Mouse (Mus musculus) heart, embryonic 15.5 days (tissue): ENCODE measurements around the gene Lrp4. TPM values are rescaled to one million over a fixed set of nuclear protein-coding genes. Genes with fewer than 3 reads are reported as not detected.
A peak's percentile ranks its signal among the peaks of the same experiment; 100 is the strongest.

Source experiments
- ATAC-seq: fragments of 200-750 bp; cut with Nextera tagmentation; replicated peaks from 2 replicates; pipeline ENCODE4 v1.8.0; 2017; ENCODE audit warnings: low read depth, moderate TSS enrichment; ENCODE audit not compliant: insufficient number of reproducible peaks, insufficient read depth, low FRiP score
- H3K27ac ChIP-seq: fragments of 300-500 bp; sonication (generic); 2 replicates; pipeline ENCODE4 v1.5.1; 2015; ENCODE audit warnings: mild to moderate bottlenecking, inconsistent platforms
- H3K27me3 ChIP-seq: fragments of 300-500 bp; sonication (generic); 2 replicates; pipeline ENCODE4 v1.6.1; 2015; ENCODE audit warnings: inconsistent platforms
- H3K36me3 ChIP-seq: fragments of 300-500 bp; sonication (generic); 2 replicates; pipeline ENCODE4 v1.6.1; 2015; ENCODE audit warnings: mild to moderate bottlenecking, inconsistent platforms
- H3K4me1 ChIP-seq: fragments of 300-500 bp; sonication (generic); replicated peaks from 2 replicates; pipeline ENCODE4 v1.6.1; 2015; ENCODE audit warnings: inconsistent platforms
- H3K4me2 ChIP-seq: fragments of 300-500 bp; sonication (generic); 2 replicates; pipeline ENCODE4 v1.6.1; 2015; ENCODE audit warnings: inconsistent platforms, mild to moderate bottlenecking, moderate library complexity
- H3K4me3 ChIP-seq: fragments of 300-500 bp; sonication (generic); 2 replicates; pipeline ENCODE4 v1.5.1; 2015; ENCODE audit warnings: mild to moderate bottlenecking, inconsistent platforms
- H3K9ac ChIP-seq: fragments of 300-500 bp; sonication (generic); 2 replicates; pipeline ENCODE4 v1.6.1; 2015; ENCODE audit warnings: mild to moderate bottlenecking, inconsistent platforms
- H3K9me3 ChIP-seq: fragments of 300-500 bp; sonication (generic); replicated peaks from 2 replicates; pipeline ENCODE4 v1.6.1; 2016; ENCODE audit warnings: inconsistent platforms
- WGBS: fragments of 180-500 bp; shearing (Covaris S2); methylation state at CpG from one replicate; pipeline ENCODE4 v1.1.7; 2015; ENCODE audit warnings: mixed read lengths; 5-methylcytosine and 5-hydroxymethylcytosine counted together
- polyA plus RNA-seq: library from polyadenylated mRNA; unstranded; fragments of >200 nt; fragmentation: Nextera tagmentation; extraction: Ambion mirVana; gene quantifications from 2 replicates; pipeline ENCODE4 v1.2.1, GENCODE M21; 2015

Gene Lrp4
- polyA plus RNA-seq, 1 experiment from 2014 or later = 3.8 TPM

- H3K4me1 ChIP-seq = no peaks in the 10 kb centered on the region
- H3K27me3 ChIP-seq = no peaks in the 10 kb centered on the region
- H3K9me3 ChIP-seq = no peaks in the 10 kb centered on the region
- H3K4me3 ChIP-seq = no peak overlapping the region
- no peak overlapping the region for H3K9ac ChIP-seq
- H3K27ac ChIP-seq = no peak overlapping the region
- peaks cover 72% of the 10 kb centered on the region for H3K36me3 ChIP-seq
- ATAC-seq = no peak
- WGBS = 93% methylated on average over 12 of the region's 12 CpGs
- no peak overlapping the region for H3K4me2 ChIP-seq
These were observed 34.8 kb downstream of the Lrp4 start for GRCm38 (mm10) chr2:91492071-91492635.

GRCm38 (mm10) chr2:91493981-91494380, 36.7 kb downstream of the Lrp4 start:
- Histone ChIP-seq H3K9me3 (no peaks in the 10 kb centered on the region), H3K4me3 (no peak overlapping the region), H3K4me1 (no peaks in the 10 kb centered on the region), H3K4me2 (no peak overlapping the region), H3K9ac (no peak overlapping the region), H3K27ac (no peak overlapping the region), H3K36me3 (peaks cover 77% of the 10 kb centered on the region), H3K27me3 (no peaks in the 10 kb centered on the region)
- WGBS = 94% methylated on average over 9 of the region's 9 CpGs
- ATAC-seq = no peak

GRCm38 (mm10) chr2:91498093-91498719, 40.9 kb downstream of the Lrp4 start:
- 86% methylated on average over 8 of the region's 8 CpGs for WGBS
- H3K9ac ChIP-seq = no peak overlapping the region

GRCm38 (mm10) chr2:91508076-91508475, 50.8 kb downstream of the Lrp4 start:
- peaks cover 37% of the 10 kb centered on the region; the same call in 1 of the 2 replicates for H3K36me3 ChIP-seq
- no peaks in the 10 kb centered on the region for H3K9me3 ChIP-seq
- 89% methylated on average over 8 of the region's 8 CpGs for WGBS
- H3K4me1 ChIP-seq = no peaks in the 10 kb centered on the region
- H3K27me3 ChIP-seq = no peaks in the 10 kb centered on the region
- H3K9ac ChIP-seq = no peak overlapping the region
- H3K27ac ChIP-seq = no peak overlapping the region
- H3K4me3 ChIP-seq = no peak overlapping the region
- H3K4me2 ChIP-seq = no peak overlapping the region
- no peak for ATAC-seq

More at GRCm38 (mm10) chr2:91498093-91498719, 40.9 kb downstream of the Lrp4 start:
- Histone ChIP-seq H3K4me1 (no peaks in the 10 kb centered on the region), H3K4me3 (no peak overlapping the region), H3K9me3 (no peaks in the 10 kb centered on the region), H3K27ac (no peak overlapping the region), H3K4me2 (no peak overlapping the region), H3K36me3 (peaks cover 62% of the 10 kb centered on the region), H3K27me3 (no peaks in the 10 kb centered on the region)
- ATAC-seq = no peak

GRCm38 (mm10) chr2:91517186-91517585, 59.9 kb downstream of the Lrp4 start:
- Histone ChIP-seq H3K9ac (no peak overlapping the region), H3K36me3 (no peaks in the 10 kb centered on the region), H3K27ac (no peak overlapping the region), H3K27me3 (no peaks in the 10 kb centered on the region), H3K4me2 (no peak overlapping the region), H3K4me1 (peaks cover 5% of the 10 kb centered on the region), H3K4me3 (no peak overlapping the region), H3K9me3 (no peaks in the 10 kb centered on the region)
- 20% methylated on average over 2 of the region's 2 CpGs for WGBS
- ATAC-seq = no peak

GRCm38 (mm10) chr2:91526294-91527146, 69.2 kb downstream of the Lrp4 start, which contains the start of gene Ckap5:
Gene Ckap5, plus strand, starts transcription at chr2:91526762.
- Histone ChIP-seq H3K4me1 (peaks cover 4% of the 10 kb centered on the region; the same call in 1 of the 2 replicates), H3K9ac (peak within 1 kb of the TSS; percentile 90), H3K27ac (peak within 1 kb of the TSS; percentile 84), H3K9me3 (no peaks in the 10 kb centered on the region), H3K4me2 (peak within 1 kb of the TSS; percentile 70), H3K27me3 (no peaks in the 10 kb centered on the region), H3K4me3 (peak within 1 kb of the TSS; percentile 93), H3K36me3 (peaks cover 11% of the 10 kb centered on the region)
- under 1% methylated on average over 64 of the region's 64 CpGs for WGBS
- peak; percentile 97 for ATAC-seq

GRCm38 (mm10) chr2:91527147-91527486, 69.8 kb downstream of the Lrp4 start:
- peak overlapping the region; percentile 93 for H3K4me3 ChIP-seq
- peaks cover 4% of the 10 kb centered on the region for H3K4me1 ChIP-seq
- no peaks in the 10 kb centered on the region for H3K9me3 ChIP-seq
- H3K27ac ChIP-seq = peak overlapping the region; percentile 84
- peak overlapping the region; percentile 70 for H3K4me2 ChIP-seq
- H3K9ac ChIP-seq = peak overlapping the region; percentile 90
- 1% methylated on average over 15 of the region's 15 CpGs for WGBS
- H3K36me3 ChIP-seq = peaks cover 11% of the 10 kb centered on the region
- ATAC-seq = peak; percentile 69; the same call in 1 of the 2 replicates
- H3K27me3 ChIP-seq = no peaks in the 10 kb centered on the region

GRCm38 (mm10) chr2:91537588-91538205, 80.4 kb downstream of the Lrp4 start:
- H3K4me2 ChIP-seq = peak overlapping the region; percentile 73
- no peaks in the 10 kb centered on the region for H3K27me3 ChIP-seq
- 2% methylated on average over 17 of the region's 17 CpGs for WGBS

More at GRCm38 (mm10) chr2:91537588-91538205, 80.4 kb downstream of the Lrp4 start:
- peak; percentile 99 for ATAC-seq
- Histone ChIP-seq H3K4me3 (peak overlapping the region; percentile 57), H3K36me3 (no peaks in the 10 kb centered on the region), H3K9ac (peak overlapping the region; percentile 52; the same call in 1 of the 2 replicates), H3K9me3 (no peaks in the 10 kb centered on the region), H3K27ac (peak overlapping the region; percentile 82), H3K4me1 (peaks cover 13% of the 10 kb centered on the region)

Other genes starting within 250 kb of the Lrp4 start
- gene Ddb2, start 220.5 kb upstream of the Lrp4 start, polyA plus RNA-seq = 8.4 and 11.3 TPM in 2 replicates
- 47.6 and 52.8 TPM in 2 replicates for gene Pacsin3, start 201.6 kb upstream of the Lrp4 start, polyA plus RNA-seq
- 54.8 and 69.1 TPM in 2 replicates for gene Arfgap2, start 192.5 kb upstream of the Lrp4 start, polyA plus RNA-seq
- gene 1110051M20Rik, start 12.8 kb upstream of the Lrp4 start, polyA plus RNA-seq = 34.8 and 41.5 TPM in 2 replicates
- 59.9 and 65.8 TPM in 2 replicates for gene Ckap5, start 69.3 kb downstream of the Lrp4 start, polyA plus RNA-seq
- gene F2, start 178.9 kb downstream of the Lrp4 start, polyA plus RNA-seq = 0.31 and 2.9 TPM in 2 replicates
- 6.6 and 7.6 TPM in 2 replicates for gene Zfp408, start 192.3 kb downstream of the Lrp4 start, polyA plus RNA-seq
- 105 and 129 TPM in 2 replicates for gene Arhgap1, start 192.3 kb downstream of the Lrp4 start, polyA plus RNA-seq